Mouse (Mus musculus) kidney, adult 2 months (tissue): ENCODE results near the gene Cd8b1.

Experiments
- CTCF ChIP-seq: fragments of 200-500 bp; conservative IDR thresholded peaks from 2 replicates; pipeline ENCODE4 v1.5.1; 2011; ENCODE audit warnings: low read depth, mild to moderate bottlenecking, control low read depth, low read length, moderate library complexity, mixed read lengths; ENCODE audit not compliant: insufficient read depth, insufficient read length
- POLR2A ChIP-seq: fragments of 200-500 bp; IDR thresholded peaks from one replicate; pipeline ENCODE4 v1.6.1; 2011; ENCODE audit warnings: low read depth, low read length, control low read depth

GRCm38 (mm10) chr6:71332236-71332965, 9.8 kb downstream of the Cd8b1 start:
- TF ChIP-seq CTCF (no peak), POLR2A (no peak)
